ENCODE assay signal across 14 mouse cellular contexts in genomic region chr11:52043224-52043623, GRCm38 (mm10). TPM values are rescaled to one million over a fixed set of nuclear protein-coding genes. Genes with fewer than 3 reads are reported as not detected.
A peak's percentile ranks its signal among the peaks of the same experiment; 100 is the strongest.
DNase-seq lines count a peak whose midpoint lies in the region; ATAC-seq and TF ChIP-seq lines count a peak whose summit lies in the region.
"Had no signal": no experiment of that assay in that cellular context is flagged by ENCODE, and none has a peak within 500 bp of the region (broad histone marks: within the 10 kb centered on the region; RNA-seq: fewer than 3 reads in every experiment).

No protein-coding gene starts in this region.

- WGBS in lung, embryonic 14.5 days = 76% methylated on average over 3 of the region's 3 CpGs
- 92% methylated on average over 3 of the region's 3 CpGs for WGBS in midbrain, embryonic 11.5 days

- H3K4me1 ChIP-seq in lung, embryonic 14.5 days (ENCODE audit: insufficient read depth) = no peaks in the 10 kb centered on the region
- no peaks in the 10 kb centered on the region for H3K4me1 ChIP-seq in midbrain, embryonic 11.5 days (ENCODE audit: control insufficient read depth, insufficient read depth, low read length)
- H3K4me1 ChIP-seq: heart, embryonic 10.5 days; midbrain, embryonic 15.5 days had no signal

- H3K27me3 ChIP-seq in lung, embryonic 14.5 days (ENCODE audit: insufficient read depth, low read length) = no peaks in the 10 kb centered on the region
- H3K27me3 ChIP-seq in midbrain, embryonic 11.5 days (ENCODE audit: control insufficient read depth, insufficient read depth, low read length) = no peaks in the 10 kb centered on the region
- H3K27me3 ChIP-seq: liver, embryonic 13.5 days; midbrain, embryonic 15.5 days had no signal

- H3K9ac ChIP-seq in lung, embryonic 14.5 days = no peak overlapping the region
- H3K9ac ChIP-seq in midbrain, embryonic 11.5 days (ENCODE audit: low read length) = no peak overlapping the region
- H3K9ac ChIP-seq: hindbrain, embryonic 14.5 days; liver, embryonic 13.5 days; midbrain, embryonic 15.5 days had no signal

- H3K9me3 ChIP-seq in lung, embryonic 14.5 days (ENCODE audit: low read depth, low read length) = no peaks in the 10 kb centered on the region
- no peaks in the 10 kb centered on the region for H3K9me3 ChIP-seq in midbrain, embryonic 11.5 days (ENCODE audit: control insufficient read depth, low read length)
- H3K9me3 ChIP-seq: heart, embryonic 10.5 days; liver, embryonic 13.5 days; midbrain, embryonic 15.5 days had no signal

- H3K27ac ChIP-seq in gastrocnemius, adult 2 months = no peak overlapping the region
- H3K27ac ChIP-seq in lung, embryonic 14.5 days (ENCODE audit: low read depth) = no peak overlapping the region
- no peak overlapping the region for H3K27ac ChIP-seq in midbrain, embryonic 11.5 days (ENCODE audit: low read depth, low read length)
- H3K27ac ChIP-seq: heart, embryonic 10.5 days; hindbrain, embryonic 14.5 days; liver, embryonic 13.5 days; midbrain, embryonic 15.5 days had no signal

- no peak for ATAC-seq in lung, embryonic 14.5 days (ENCODE audit: insufficient read depth)
- ATAC-seq in monocyte, adult 5-6 weeks (replicated peaks; ENCODE audit: insufficient number of reproducible peaks, low FRiP score, low TSS enrichment, poor library complexity, severe bottlenecking) = peak; percentile 74
- no peak for ATAC-seq in midbrain, embryonic 11.5 days (ENCODE audit: low FRiP score)
- ATAC-seq: midbrain, embryonic 15.5 days had no signal

- H3K4me3 ChIP-seq in gastrocnemius, adult 2 months = no peak overlapping the region
- H3K4me3 ChIP-seq in lung, embryonic 14.5 days (ENCODE audit: low read depth, low read length) = no peak overlapping the region
- H3K4me3 ChIP-seq in midbrain, embryonic 11.5 days (ENCODE audit: low read depth, low read length) = no peak overlapping the region
- H3K4me3 ChIP-seq: heart, embryonic 10.5 days; liver, embryonic 13.5 days; midbrain, embryonic 15.5 days had no signal

- no peak overlapping the region for H3K4me2 ChIP-seq in lung, embryonic 14.5 days
- H3K4me2 ChIP-seq in midbrain, embryonic 11.5 days = no peak overlapping the region
- H3K4me2 ChIP-seq: hindbrain, embryonic 14.5 days; liver, embryonic 13.5 days; midbrain, embryonic 15.5 days had no signal

- DNase-seq in gastrocnemius, adult 2 months = no peak
- no peak for DNase-seq in gastrocnemius, postnatal 4 days (ENCODE audit: low spot score in 2 of 2)
- DNase-seq in lung, embryonic 14.5 days = peak; percentile 13
- no peak for DNase-seq in lung, postnatal 14 days
- peak; percentile 46 for DNase-seq in adipocyte (ENCODE audit: low spot score)
- no peak for DNase-seq in layer of hippocampus, postnatal 25 days (ENCODE audit: extremely low spot score in 1 of 2, low spot score in 1 of 2)
- no peak for DNase-seq in midbrain, embryonic 11.5 days (ENCODE audit: low spot score, missing footprints)
- DNase-seq: kidney, postnatal 25 days; liver, embryonic 13.5 days; right cerebral cortex, postnatal 14 days had no signal

- no peaks in the 10 kb centered on the region for H3K36me3 ChIP-seq in lung, embryonic 14.5 days (ENCODE audit: insufficient read depth)
- no peaks in the 10 kb centered on the region for H3K36me3 ChIP-seq in midbrain, embryonic 11.5 days (ENCODE audit: control insufficient read depth, insufficient read depth, low read length)
- H3K36me3 ChIP-seq: heart, embryonic 10.5 days; liver, embryonic 13.5 days; midbrain, embryonic 15.5 days had no signal

- peak; percentile 46 for TF ChIP-seq CTCF in gastrocnemius, adult 2 months (IDR thresholded peaks at IDR 0.05)
- TF ChIP-seq CTCF in lung, embryonic 14.5 days (IDR thresholded peaks at IDR 0.05; ENCODE audit: low read depth) = no peak

- intact Hi-C loops in gastrocnemius, adult 2 months (cut with DNase I) = loop anchor here (5.0 kb wide), 1 partner anchor 179 kb away; no protein-coding TSS in a partner anchor

RNA-seq across cellular contexts. Expression of gene Cdkl3, which starts 39.2 kb away (rescaled TPM):
- 1 to 10 TPM; 1.5 to 3.2 TPM for total RNA-seq in gastrocnemius, adult 2 months (2021)
- 10 to 100 TPM; 11.1 to 14.0 TPM for total RNA-seq in gastrocnemius, postnatal 4 days (2021)
- 8.5 and 9.4 TPM in 2 replicates for polyA plus RNA-seq in lung, embryonic 14.5 days (2014; fragmentation: Nextera tagmentation; extraction: Ambion mirVana)
- 2.7 to 7.1 TPM (median 3.7 TPM) in 3 replicates for total RNA-seq in monocyte, adult 5-6 weeks (2017)
- total RNA-seq in layer of hippocampus, postnatal 25 days (2021) = 10 to 100 TPM; 14.2 to 17.3 TPM
- 11.0 and 16.6 TPM in 2 replicates for polyA plus RNA-seq in midbrain, embryonic 11.5 days (2014; fragmentation: Nextera tagmentation; extraction: Ambion mirVana)

RNA-seq across cellular contexts. Expression of gene Ube2b, which starts 42.7 kb away (rescaled TPM):
- 100 to 1,000 TPM; 519 to 559 TPM for total RNA-seq in gastrocnemius, adult 2 months (2021)
- 100 to 1,000 TPM; 190 to 225 TPM for total RNA-seq in gastrocnemius, postnatal 4 days (2021)
- polyA plus RNA-seq in lung, embryonic 14.5 days (2014; fragmentation: Nextera tagmentation; extraction: Ambion mirVana) = 126 and 128 TPM in 2 replicates
- total RNA-seq in monocyte, adult 5-6 weeks (2017) = 158 to 210 TPM (median 163 TPM) in 3 replicates
- 100 to 1,000 TPM; 187 to 191 TPM for total RNA-seq in layer of hippocampus, postnatal 25 days (2021)
- 192 and 214 TPM in 2 replicates for polyA plus RNA-seq in midbrain, embryonic 11.5 days (2014; fragmentation: Nextera tagmentation; extraction: Ambion mirVana)

RNA-seq across cellular contexts. Expression of gene Ppp2ca, which starts 55.3 kb away (rescaled TPM):
- total RNA-seq in gastrocnemius, adult 2 months (2021) = 10 to 100 TPM; 43.2 to 54.0 TPM
- total RNA-seq in gastrocnemius, postnatal 4 days (2021) = 10 to 100 TPM; 57.7 to 64.9 TPM
- 94.0 and 95.3 TPM in 2 replicates for polyA plus RNA-seq in lung, embryonic 14.5 days (2014; fragmentation: Nextera tagmentation; extraction: Ambion mirVana)
- total RNA-seq in monocyte, adult 5-6 weeks (2017) = 187 to 227 TPM (median 195 TPM) in 3 replicates
- 100 to 1,000 TPM; 115 to 119 TPM for total RNA-seq in layer of hippocampus, postnatal 25 days (2021)
- polyA plus RNA-seq in midbrain, embryonic 11.5 days (2014; fragmentation: Nextera tagmentation; extraction: Ambion mirVana) = 133 and 138 TPM in 2 replicates

Comparison
In these comparisons a context has a peak if more than half of its experiments do, and no peak if none do; other contexts are left out.
1. DNase-seq: peak in lung, embryonic 14.5 days (single experiment) and adipocyte (single experiment); none in gastrocnemius, adult 2 months (single experiment), gastrocnemius, postnatal 4 days (0 of 2), lung, postnatal 14 days (single experiment), layer of hippocampus, postnatal 25 days (0 of 2) and midbrain, embryonic 11.5 days (single experiment).